Mouse (Mus musculus) stomach, embryonic 16.5 days (tissue): Measurements from ENCODE around the gene Rnasel. TPM values are rescaled to one million over a fixed set of nuclear protein-coding genes. Genes with fewer than 3 reads are reported as not detected.

Experiments
- ATAC-seq: fragments of 200-750 bp; cut with Nextera tagmentation; 2 replicates; pipeline ENCODE4 v1.8.0; 2017; ENCODE audit warnings: moderate number of reproducible peaks, moderate TSS enrichment; ENCODE audit not compliant: insufficient read depth, low FRiP score
- H3K27ac ChIP-seq: fragments of 300-500 bp; sonication (generic); 2 replicates; pipeline ENCODE4 v1.5.1; 2014; ENCODE audit warnings: low read length
- H3K27me3 ChIP-seq: fragments of 300-500 bp; sonication (generic); 2 replicates; pipeline ENCODE4 v1.6.1; 2014; ENCODE audit warnings: low read length, control low read depth, mixed read lengths; ENCODE audit not compliant: control insufficient read depth, insufficient read depth
- H3K36me3 ChIP-seq: fragments of 300-500 bp; sonication (generic); 2 replicates; pipeline ENCODE4 v1.6.1; 2014; ENCODE audit warnings: low read length; ENCODE audit not compliant: control insufficient read depth, insufficient read depth
- H3K4me1 ChIP-seq: fragments of 300-500 bp; sonication (generic); 2 replicates; pipeline ENCODE4 v1.6.1; 2014; ENCODE audit warnings: low read length, control low read depth, mixed read lengths; ENCODE audit not compliant: control insufficient read depth, insufficient read depth
- H3K4me2 ChIP-seq: fragments of 300-500 bp; sonication (generic); 2 replicates; pipeline ENCODE4 v1.6.1; 2014; ENCODE audit warnings: low read depth, low read length, mixed read lengths
- H3K4me3 ChIP-seq: fragments of 300-500 bp; sonication (generic); replicated peaks from 2 replicates; pipeline ENCODE4 v1.5.1; 2014; ENCODE audit warnings: mild to moderate bottlenecking, low read length
- H3K9ac ChIP-seq: fragments of 300-500 bp; sonication (generic); 2 replicates; pipeline ENCODE4 v1.6.1; 2014; ENCODE audit warnings: low read length
- H3K9me3 ChIP-seq: fragments of 300-500 bp; sonication (generic); replicated peaks from 2 replicates; pipeline ENCODE4 v1.6.1; 2016; ENCODE audit warnings: low read length, control low read depth; ENCODE audit not compliant: control insufficient read depth
- WGBS: fragments of 180-500 bp; shearing (Covaris S2); extraction: QIAGEN DNeasy Blood & Tissue Kit; methylation state at CpG from one replicate; pipeline ENCODE4 v1.1.7; 2014; 5-methylcytosine and 5-hydroxymethylcytosine counted together
- polyA plus RNA-seq: library from polyadenylated mRNA; unstranded; fragments of >200 nt; fragmentation: Nextera tagmentation; extraction: Ambion mirVana; gene quantifications from 2 replicates; pipeline ENCODE4 v1.2.1, GENCODE M21; 2015

The Rnasel gene
- polyA plus RNA-seq, 1 experiment from 2014 or later: 13.7 TPM

- peak; percentile 12; the same call in 1 of the 2 replicates for ATAC-seq
- H3K9me3 ChIP-seq: no peaks in the 10 kb centered on the region
- no peaks in the 10 kb centered on the region for H3K36me3 ChIP-seq
- no peak overlapping the region for H3K9ac ChIP-seq
- no peaks in the 10 kb centered on the region for H3K4me1 ChIP-seq
- no peak overlapping the region for H3K27ac ChIP-seq
- 75% methylated on average over 1 of the region's 1 CpGs for WGBS
- H3K4me2 ChIP-seq: no peak overlapping the region
- no peaks in the 10 kb centered on the region for H3K27me3 ChIP-seq
- no peak overlapping the region for H3K4me3 ChIP-seq
Observed at GRCm38 (mm10) chr1:153770776-153771167, 21.5 kb downstream of the Rnasel start.

DNA sequence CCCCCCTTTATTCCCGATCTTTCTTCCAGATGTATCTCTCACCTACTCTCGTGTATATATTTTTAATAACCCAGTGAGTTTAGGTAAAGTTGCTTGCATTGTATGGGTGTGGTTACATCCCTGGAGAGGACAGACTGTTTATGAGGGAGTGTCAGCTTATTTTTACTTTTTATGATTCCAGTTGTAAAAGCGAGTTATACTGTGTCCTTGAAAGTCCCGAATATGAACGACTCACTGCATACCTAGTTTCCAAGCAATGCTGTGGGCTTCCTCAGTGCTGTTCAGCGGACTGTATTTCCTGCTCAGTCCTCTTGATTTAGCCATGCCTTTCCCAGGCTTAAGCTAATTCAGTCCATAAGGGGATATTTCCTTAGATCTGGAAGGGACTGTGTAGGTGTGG is 25.9 kb downstream of the Rnasel start:
- H3K4me2 ChIP-seq: no peak overlapping the region
- H3K4me3 ChIP-seq: no peak overlapping the region
- 70% methylated on average over 6 of the region's 6 CpGs for WGBS
- no peak overlapping the region for H3K27ac ChIP-seq
- no peaks in the 10 kb centered on the region for H3K27me3 ChIP-seq
- no peak overlapping the region for H3K9ac ChIP-seq
- no peaks in the 10 kb centered on the region for H3K9me3 ChIP-seq
- ATAC-seq: no peak
- no peaks in the 10 kb centered on the region for H3K4me1 ChIP-seq
- no peaks in the 10 kb centered on the region for H3K36me3 ChIP-seq

GRCm38 (mm10) chr1:153776257-153776656 is 27.0 kb downstream of the Rnasel start:
- no peaks in the 10 kb centered on the region for H3K9me3 ChIP-seq
- H3K4me3 ChIP-seq: no peak overlapping the region
- no peak overlapping the region for H3K9ac ChIP-seq
- whole genome bisulfite sequencing: 81% methylated on average over 7 of the region's 7 CpGs
- no peak overlapping the region for H3K4me2 ChIP-seq
- H3K27ac ChIP-seq: no peak overlapping the region
- no peaks in the 10 kb centered on the region for H3K4me1 ChIP-seq
- H3K27me3 ChIP-seq: no peaks in the 10 kb centered on the region
- ATAC-seq: no peak
- no peaks in the 10 kb centered on the region for H3K36me3 ChIP-seq

DNA sequence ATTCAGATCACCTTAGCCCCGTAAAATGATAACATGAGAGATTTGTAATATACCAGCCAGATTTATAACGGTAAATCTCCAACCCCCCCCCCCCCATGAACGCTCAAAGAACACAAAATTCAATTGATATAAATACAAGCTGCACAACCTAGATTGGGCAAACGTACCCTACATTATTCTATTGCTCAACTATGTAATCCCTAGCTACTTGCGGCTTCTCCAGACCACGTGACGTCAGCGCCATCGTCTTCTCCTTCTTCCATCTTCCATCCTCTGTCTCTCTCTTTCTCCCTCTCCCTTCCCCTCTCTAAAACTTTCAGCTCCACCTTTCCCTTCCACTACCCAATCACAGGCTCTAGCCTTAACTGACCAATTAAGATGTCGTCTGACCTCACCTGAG is 29.0 kb downstream of the Rnasel start:
- Histone ChIP-seq H3K27me3 (no peaks in the 10 kb centered on the region), H3K4me3 (no peak overlapping the region), H3K9ac (no peak overlapping the region), H3K4me2 (no peak overlapping the region), H3K4me1 (no peaks in the 10 kb centered on the region), H3K27ac (no peak overlapping the region), H3K36me3 (no peaks in the 10 kb centered on the region), H3K9me3 (no peaks in the 10 kb centered on the region)
- WGBS: 88% methylated on average over 10 of the region's 10 CpGs
- no peak for ATAC-seq

DNA sequence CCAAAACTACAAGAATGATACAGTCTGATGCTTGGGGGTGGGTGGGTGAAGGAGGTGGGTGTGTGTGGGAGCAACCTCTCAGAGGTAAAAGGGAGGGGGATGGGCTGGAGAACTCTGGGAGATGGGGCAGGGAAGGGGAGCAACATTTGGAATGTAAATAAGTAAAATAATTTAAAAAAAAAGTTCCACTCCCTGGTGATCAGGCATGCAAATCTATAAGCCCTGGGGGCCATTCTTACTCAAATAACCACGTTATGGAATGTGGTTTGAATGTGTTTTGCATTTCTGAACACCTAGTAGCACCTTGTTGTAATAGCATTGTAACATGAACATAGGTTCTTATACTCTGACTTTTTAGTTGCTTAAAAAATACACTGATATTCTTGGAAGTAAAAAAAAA is 34.1 kb downstream of the Rnasel start:
- WGBS: 64% methylated on average over 1 of the region's 1 CpGs
- ATAC-seq: no peak

GRCm38 (mm10) chr1:153785608-153786007 is 36.4 kb downstream of the Rnasel start:
- 66% methylated on average over 4 of the region's 4 CpGs for WGBS
- Histone ChIP-seq H3K4me2 (no peak overlapping the region), H3K9ac (no peak overlapping the region), H3K4me3 (no peak overlapping the region), H3K27me3 (no peaks in the 10 kb centered on the region), H3K27ac (no peak overlapping the region), H3K36me3 (no peaks in the 10 kb centered on the region), H3K4me1 (no peaks in the 10 kb centered on the region), H3K9me3 (no peaks in the 10 kb centered on the region)
- no peak for ATAC-seq

More for the DNA sequence above, 34.1 kb downstream of the Rnasel start:
- Histone ChIP-seq H3K36me3 (no peaks in the 10 kb centered on the region), H3K9me3 (no peaks in the 10 kb centered on the region), H3K27ac (no peak overlapping the region), H3K4me1 (no peaks in the 10 kb centered on the region), H3K27me3 (no peaks in the 10 kb centered on the region), H3K4me3 (no peak overlapping the region), H3K9ac (no peak overlapping the region), H3K4me2 (no peak overlapping the region)

- no peak overlapping the region for H3K4me2 ChIP-seq
- no peaks in the 10 kb centered on the region for H3K27me3 ChIP-seq
- H3K4me1 ChIP-seq: no peaks in the 10 kb centered on the region
- whole genome bisulfite sequencing: 63% methylated on average over 2 of the region's 2 CpGs
- H3K9me3 ChIP-seq: no peaks in the 10 kb centered on the region
- ATAC-seq: no peak
- no peaks in the 10 kb centered on the region for H3K36me3 ChIP-seq
- H3K4me3 ChIP-seq: no peak overlapping the region
- no peak overlapping the region for H3K27ac ChIP-seq
- H3K9ac ChIP-seq: no peak overlapping the region
Observed at GRCm38 (mm10) chr1:153790708-153791107, 41.5 kb downstream of the Rnasel start.

- Histone ChIP-seq H3K4me3 (no peak overlapping the region), H3K9me3 (no peaks in the 10 kb centered on the region), H3K36me3 (no peaks in the 10 kb centered on the region), H3K27me3 (no peaks in the 10 kb centered on the region), H3K4me2 (no peak overlapping the region), H3K27ac (no peak overlapping the region), H3K4me1 (no peaks in the 10 kb centered on the region), H3K9ac (no peak overlapping the region)
- no peak for ATAC-seq
- 73% methylated on average over 3 of the region's 3 CpGs for WGBS
Observed at GRCm38 (mm10) chr1:153794241-153794640, 45.0 kb downstream of the Rnasel start.

DNA sequence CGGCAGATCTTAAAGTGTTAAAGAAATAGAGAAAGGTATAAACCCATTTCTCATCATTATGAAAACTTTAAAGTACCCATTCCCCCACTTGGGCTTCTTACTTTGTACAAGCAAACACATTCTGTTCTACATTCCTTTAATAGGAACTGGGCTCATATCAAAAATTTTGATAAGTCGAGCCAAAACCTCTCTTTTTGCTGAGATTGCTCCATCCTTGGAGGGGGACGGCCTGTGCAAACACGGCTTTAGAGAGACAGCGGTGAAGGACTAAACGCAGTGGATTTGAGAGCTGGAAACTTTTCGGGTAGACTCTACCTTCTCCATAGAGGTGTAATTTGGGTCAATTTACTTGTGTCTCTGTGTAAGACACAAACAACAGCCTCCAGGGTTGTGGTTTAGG is 53.5 kb downstream of the Rnasel start:
- WGBS: 76% methylated on average over 7 of the region's 7 CpGs
- Histone ChIP-seq H3K4me1 (no peaks in the 10 kb centered on the region), H3K4me2 (no peak overlapping the region), H3K27me3 (no peaks in the 10 kb centered on the region), H3K9ac (no peak overlapping the region), H3K36me3 (no peaks in the 10 kb centered on the region), H3K4me3 (no peak overlapping the region), H3K27ac (0 out of 2 replicates have a peak overlapping the region, but pooled peaks have one; percentile 9), H3K9me3 (no peaks in the 10 kb centered on the region)
- no peak for ATAC-seq

GRCm38 (mm10) chr1:153803530-153803929 is 54.3 kb downstream of the Rnasel start:
- H3K9ac ChIP-seq: no peak overlapping the region
- H3K9me3 ChIP-seq: no peaks in the 10 kb centered on the region
- no peaks in the 10 kb centered on the region for H3K36me3 ChIP-seq
- no peak for ATAC-seq
- H3K4me2 ChIP-seq: no peak overlapping the region
- WGBS: 77% methylated on average over 8 of the region's 8 CpGs
- no peak overlapping the region for H3K27ac ChIP-seq
- no peaks in the 10 kb centered on the region for H3K27me3 ChIP-seq
- no peak overlapping the region for H3K4me3 ChIP-seq
- H3K4me1 ChIP-seq: no peaks in the 10 kb centered on the region
